Mouse (Mus musculus) lung, embryonic 15.5 days (tissue): Measurements from ENCODE around the gene H2-DMa. TPM values are rescaled to one million over a fixed set of nuclear protein-coding genes. Genes with fewer than 3 reads are reported as not detected.
A peak's percentile ranks its signal among the peaks of the same experiment; 100 is the strongest.

Experiments used
- ATAC-seq: fragments of 200-750 bp; cut with Nextera tagmentation; 2 replicates; pipeline ENCODE4 v1.8.0; 2017; ENCODE audit warnings: moderate number of reproducible peaks, borderline replicate concordance; ENCODE audit not compliant: low FRiP score, low TSS enrichment; ENCODE audit errors: extremely low read depth
- H3K27ac ChIP-seq: fragments of 300-500 bp; sonication (generic); 2 replicates; pipeline ENCODE4 v1.5.1; 2015; ENCODE audit warnings: moderate library complexity, mild to moderate bottlenecking, inconsistent platforms
- H3K27me3 ChIP-seq: fragments of 300-500 bp; sonication (generic); 2 replicates; pipeline ENCODE4 v1.6.1; 2015; ENCODE audit warnings: inconsistent platforms
- H3K36me3 ChIP-seq: fragments of 300-500 bp; sonication (generic); 2 replicates; pipeline ENCODE4 v1.6.1; 2015; ENCODE audit warnings: inconsistent platforms
- H3K4me1 ChIP-seq: fragments of 300-500 bp; sonication (generic); 2 replicates; pipeline ENCODE4 v1.6.1; 2015; ENCODE audit warnings: inconsistent platforms
- H3K4me2 ChIP-seq: fragments of 300-500 bp; sonication (generic); 2 replicates; pipeline ENCODE4 v1.6.1; 2015; ENCODE audit warnings: inconsistent platforms, mild to moderate bottlenecking, moderate library complexity
- H3K4me3 ChIP-seq: fragments of 300-500 bp; sonication (generic); 2 replicates; pipeline ENCODE4 v1.5.1; 2015; ENCODE audit warnings: mild to moderate bottlenecking, inconsistent platforms
- H3K9ac ChIP-seq: fragments of 300-500 bp; sonication (generic); 2 replicates; pipeline ENCODE4 v1.6.1; 2015; ENCODE audit warnings: inconsistent platforms
- H3K9me3 ChIP-seq: fragments of 300-500 bp; sonication (generic); 2 replicates; pipeline ENCODE4 v1.6.1; 2016; ENCODE audit warnings: inconsistent platforms
- WGBS: fragments of 180-500 bp; shearing (Covaris S2); methylation state at CpG from one replicate; pipeline ENCODE4 v1.1.7; 2015; 5-methylcytosine and 5-hydroxymethylcytosine counted together
- polyA plus RNA-seq: library from polyadenylated mRNA; unstranded; fragments of >200 nt; fragmentation: Nextera tagmentation; extraction: Ambion mirVana; gene quantifications from 2 replicates; pipeline ENCODE4 v1.2.1, GENCODE M21; 2015

H2-DMa gene
- polyA plus RNA-seq, 1 experiment from 2014 or later = 13.8 TPM

DNA sequence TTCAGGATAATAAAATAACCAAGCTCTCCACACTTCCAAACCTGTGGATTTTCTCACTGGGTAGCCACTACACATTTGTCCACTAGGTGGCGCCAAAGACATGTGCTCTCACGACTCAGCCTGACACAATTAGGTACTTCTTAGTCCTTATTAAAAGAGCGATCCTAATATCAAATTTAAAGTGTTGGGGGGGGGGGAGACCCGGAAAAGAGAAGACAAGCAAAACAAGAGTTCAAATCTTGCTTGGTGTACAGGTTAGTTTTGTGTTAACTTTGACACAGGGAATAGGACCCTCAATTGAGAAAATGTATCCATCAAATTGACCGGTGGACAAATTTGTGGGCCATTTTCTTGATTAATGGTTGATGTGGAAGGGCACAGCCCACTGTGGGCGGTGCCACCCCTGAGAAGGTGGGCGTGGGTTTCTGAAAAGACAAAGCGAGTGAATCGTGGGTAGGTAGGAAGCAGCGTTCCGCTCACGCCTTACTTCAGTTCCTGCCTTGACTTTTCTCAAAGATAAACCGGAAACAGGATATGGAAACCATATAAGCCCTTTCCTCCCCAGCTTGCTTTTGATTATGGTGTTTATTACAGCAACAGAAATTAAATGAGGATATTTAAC lies 51.6 kb downstream of the H2-DMa start:
- H3K4me2 ChIP-seq = peak overlapping the region; percentile 18; the same call in 1 of the 2 replicates
- no peak for ATAC-seq
- WGBS = 38% methylated on average over 13 of the region's 13 CpGs

DNA sequence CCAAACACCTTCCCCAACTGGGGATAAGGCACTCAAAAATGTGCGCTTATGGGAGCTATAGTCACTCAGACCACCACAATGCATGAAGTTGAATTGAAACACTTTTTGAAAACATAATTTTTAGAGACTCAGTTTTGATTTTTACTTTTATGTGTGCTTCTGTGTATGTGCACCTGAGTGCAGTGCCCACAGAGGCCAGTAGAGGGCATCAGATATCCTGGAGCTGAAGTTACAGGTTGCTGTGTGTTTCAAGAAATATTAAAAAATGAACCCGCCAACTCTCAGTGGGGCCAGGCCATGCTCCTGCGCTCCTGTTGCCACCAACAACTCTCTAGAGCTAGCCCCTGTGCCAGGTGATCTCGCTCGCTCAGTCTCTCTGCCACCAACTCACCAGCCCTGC lies 53.2 kb downstream of the H2-DMa start:
- Histone ChIP-seq H3K4me2 (no peak overlapping the region), H3K36me3 (no peaks in the 10 kb centered on the region), H3K27me3 (no peaks in the 10 kb centered on the region), H3K9me3 (peaks cover 6% of the 10 kb centered on the region; the same call in 1 of the 2 replicates), H3K27ac (no peak overlapping the region), H3K4me3 (no peak overlapping the region), H3K4me1 (no peaks in the 10 kb centered on the region), H3K9ac (no peak overlapping the region)
- WGBS = 97% methylated on average over 5 of the region's 5 CpGs
- no peak for ATAC-seq

More for the DNA sequence above, 51.6 kb downstream of the H2-DMa start:
- Histone ChIP-seq H3K27ac (no peak overlapping the region), H3K4me3 (no peak overlapping the region), H3K9me3 (no peaks in the 10 kb centered on the region), H3K4me1 (no peaks in the 10 kb centered on the region), H3K9ac (no peak overlapping the region), H3K27me3 (no peaks in the 10 kb centered on the region), H3K36me3 (no peaks in the 10 kb centered on the region)

- no peak overlapping the region for H3K4me3 ChIP-seq
- H3K27ac ChIP-seq = no peak overlapping the region
- H3K4me2 ChIP-seq = no peak overlapping the region
- 47% methylated on average over 1 of the region's 1 CpGs for WGBS
- H3K9me3 ChIP-seq = peaks cover 6% of the 10 kb centered on the region; the same call in 1 of the 2 replicates
- no peak for ATAC-seq
- no peak overlapping the region for H3K9ac ChIP-seq
- H3K4me1 ChIP-seq = no peaks in the 10 kb centered on the region
- H3K36me3 ChIP-seq = no peaks in the 10 kb centered on the region
- H3K27me3 ChIP-seq = no peaks in the 10 kb centered on the region
Measured at GRCm38 (mm10) chr17:34174075-34174474, 54.7 kb downstream of the H2-DMa start.

DNA sequence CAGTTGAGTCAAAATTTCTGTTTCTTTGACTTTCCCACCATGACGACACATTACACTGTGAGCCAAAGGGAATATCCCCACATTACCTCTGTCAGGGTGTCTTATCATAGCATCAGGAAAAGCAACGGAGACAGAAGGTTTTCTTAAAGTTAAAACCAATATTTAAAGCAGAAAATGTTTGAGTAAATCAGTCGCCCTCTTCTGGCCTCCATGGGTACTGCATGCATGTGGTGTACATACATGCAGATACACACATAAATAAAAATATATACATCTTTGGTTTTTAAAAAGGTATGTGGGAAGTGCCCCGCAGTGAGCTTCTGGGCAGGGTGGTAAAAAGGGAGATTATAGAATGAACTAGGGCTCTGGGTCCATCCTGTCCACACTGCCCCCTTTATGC lies 57.8 kb downstream of the H2-DMa start:
- no peak overlapping the region for H3K4me3 ChIP-seq
- 71% methylated on average over 4 of the region's 4 CpGs for WGBS
- H3K9ac ChIP-seq = no peak overlapping the region
- H3K27me3 ChIP-seq = no peaks in the 10 kb centered on the region
- no peaks in the 10 kb centered on the region for H3K4me1 ChIP-seq
- H3K36me3 ChIP-seq = no peaks in the 10 kb centered on the region
- ATAC-seq = no peak
- no peak overlapping the region for H3K27ac ChIP-seq
- H3K9me3 ChIP-seq = peaks cover 6% of the 10 kb centered on the region; the same call in 1 of the 2 replicates
- no peak overlapping the region for H3K4me2 ChIP-seq

GRCm38 (mm10) chr17:34179019-34179418 lies 59.7 kb downstream of the H2-DMa start:
- no peaks in the 10 kb centered on the region for H3K4me1 ChIP-seq
- 49% methylated on average over 6 of the region's 6 CpGs for WGBS
- H3K4me3 ChIP-seq = no peak overlapping the region
- peaks cover 6% of the 10 kb centered on the region; the same call in 1 of the 2 replicates for H3K9me3 ChIP-seq
- H3K27ac ChIP-seq = no peak overlapping the region
- H3K9ac ChIP-seq = no peak overlapping the region
- no peak for ATAC-seq
- H3K4me2 ChIP-seq = no peak overlapping the region
- H3K27me3 ChIP-seq = 0 out of 2 replicates have a peak, but pooled peaks cover 10% of the 10 kb centered on the region
- H3K36me3 ChIP-seq = no peaks in the 10 kb centered on the region

GRCm38 (mm10) chr17:34179913-34180859 lies 60.8 kb downstream of the H2-DMa start:
- Histone ChIP-seq H3K27me3 (0 out of 2 replicates have a peak, but pooled peaks cover 12% of the 10 kb centered on the region), H3K4me3 (no peak overlapping the region), H3K36me3 (no peaks in the 10 kb centered on the region), H3K4me1 (no peaks in the 10 kb centered on the region), H3K27ac (no peak overlapping the region), H3K9ac (no peak overlapping the region), H3K9me3 (peaks cover 6% of the 10 kb centered on the region; the same call in 1 of the 2 replicates), H3K4me2 (no peak overlapping the region)
- WGBS = 57% methylated on average over 13 of the region's 13 CpGs
- ATAC-seq = no peak

DNA sequence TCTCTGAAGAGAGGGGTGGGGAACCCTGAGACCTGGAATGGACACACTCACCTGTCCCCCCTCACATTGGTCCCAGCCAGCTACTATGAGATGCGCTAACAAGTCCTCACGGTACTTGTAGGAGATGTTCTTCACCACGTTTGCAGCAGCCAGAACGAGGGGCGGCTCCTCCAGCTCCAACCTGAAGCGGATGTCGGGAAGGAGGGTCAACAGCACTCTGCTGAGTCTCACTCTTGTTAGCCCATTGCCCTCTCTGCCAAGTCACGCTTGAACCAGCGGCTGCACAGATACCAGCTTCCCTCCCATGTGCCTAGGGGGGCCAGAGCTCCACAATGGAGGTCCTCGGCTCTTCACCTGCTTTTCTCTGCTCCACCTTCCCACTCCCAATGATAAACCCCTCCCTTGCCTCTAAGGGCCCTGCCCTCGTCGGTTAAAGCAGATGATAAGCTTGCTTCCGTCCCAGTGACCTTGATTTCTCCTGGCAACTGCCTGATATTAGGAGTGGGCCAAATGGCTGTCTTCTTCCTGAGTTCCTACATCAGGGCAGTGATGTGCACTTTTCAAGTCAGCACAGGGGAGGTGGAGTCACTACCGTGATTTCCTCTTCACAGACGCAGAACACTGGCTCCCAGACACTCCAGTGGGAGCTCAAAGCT lies 64.4 kb downstream of the H2-DMa start:
- Histone ChIP-seq H3K27me3 (peaks cover 27% of the 10 kb centered on the region), H3K9ac (no peak overlapping the region), H3K4me3 (no peak overlapping the region), H3K27ac (no peak overlapping the region), H3K9me3 (no peaks in the 10 kb centered on the region), H3K36me3 (no peaks in the 10 kb centered on the region), H3K4me2 (no peak overlapping the region), H3K4me1 (peaks cover 15% of the 10 kb centered on the region)
- 61% methylated on average over 15 of the region's 15 CpGs for WGBS
- no peak for ATAC-seq

GRCm38 (mm10) chr17:34185526-34185925 lies 66.2 kb downstream of the H2-DMa start:
- Histone ChIP-seq H3K4me2 (no peak overlapping the region), H3K27ac (no peak overlapping the region), H3K9me3 (no peaks in the 10 kb centered on the region), H3K27me3 (peaks cover 27% of the 10 kb centered on the region), H3K36me3 (no peaks in the 10 kb centered on the region), H3K4me1 (peaks cover 15% of the 10 kb centered on the region), H3K9ac (no peak overlapping the region), H3K4me3 (no peak overlapping the region)
- ATAC-seq = no peak
- 81% methylated on average over 9 of the region's 9 CpGs for WGBS

DNA sequence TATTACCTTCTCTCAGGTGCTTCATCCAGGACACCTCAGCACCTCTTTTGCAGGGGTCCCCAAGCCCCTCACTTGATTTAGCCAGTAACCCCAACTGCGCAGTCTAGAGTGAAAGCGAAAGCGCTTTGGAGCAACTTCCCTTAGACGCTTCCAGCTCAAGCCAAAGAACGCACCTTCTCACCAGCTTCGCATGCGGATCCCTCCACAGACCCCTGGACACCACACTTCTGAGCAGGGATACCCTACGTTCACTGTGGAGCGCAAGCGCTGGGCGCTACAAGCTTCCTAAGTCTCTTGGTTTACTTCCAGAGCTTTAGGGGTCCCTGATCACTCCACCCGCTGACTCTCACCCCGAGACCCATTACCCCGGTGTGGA lies 67.5 kb downstream of the H2-DMa start:
- WGBS = 7% methylated on average over 14 of the region's 14 CpGs
- ATAC-seq = no peak; the same call in 1 of the 2 replicates
- 0 out of 2 replicates have a peak overlapping the region, but pooled peaks have one; percentile 73 for H3K27ac ChIP-seq

GRCm38 (mm10) chr17:34187261-34187916 lies 68.0 kb downstream of the H2-DMa start, which contains the start of the genes Tap1 and Psmb9:
TSS of gene Tap1 (plus strand) at chr17:34187553.
TSS of gene Psmb9 (minus strand) at chr17:34187764.
- Histone ChIP-seq H3K27me3 (peaks cover 32% of the 10 kb centered on the region), H3K27ac (peak within 1 kb of the TSS; percentile 73), H3K4me2 (peak within 1 kb of the TSS; percentile 96), H3K9ac (peak within 1 kb of the TSS; percentile 69), H3K9me3 (no peaks in the 10 kb centered on the region), H3K4me3 (peak within 1 kb of the TSS; percentile 63), H3K36me3 (no peaks in the 10 kb centered on the region), H3K4me1 (peaks cover 15% of the 10 kb centered on the region)
- 0% methylated on average over 46 of the region's 46 CpGs for WGBS
- peak; percentile 95 for ATAC-seq

More for the DNA sequence above, 67.5 kb downstream of the H2-DMa start:
- Histone ChIP-seq H3K9me3 (no peaks in the 10 kb centered on the region), H3K4me2 (peak overlapping the region; percentile 96), H3K9ac (peak overlapping the region; percentile 44), H3K4me3 (peak overlapping the region; percentile 63), H3K36me3 (no peaks in the 10 kb centered on the region), H3K27me3 (peaks cover 27% of the 10 kb centered on the region), H3K4me1 (peaks cover 15% of the 10 kb centered on the region)

- Histone ChIP-seq H3K9ac (peak overlapping the region; percentile 69), H3K27me3 (peaks cover 37% of the 10 kb centered on the region), H3K4me2 (peak overlapping the region; percentile 96), H3K4me3 (peak overlapping the region; percentile 63), H3K9me3 (no peaks in the 10 kb centered on the region), H3K4me1 (peaks cover 15% of the 10 kb centered on the region), H3K36me3 (no peaks in the 10 kb centered on the region), H3K27ac (peak overlapping the region; percentile 73)
- 5% methylated on average over 20 of the region's 20 CpGs for WGBS
- no peak for ATAC-seq
Measured at GRCm38 (mm10) chr17:34188010-34188409, 68.7 kb downstream of the H2-DMa start.
